ENCODE assay signal across 10 mouse cellular contexts in the genomic region with DNA sequence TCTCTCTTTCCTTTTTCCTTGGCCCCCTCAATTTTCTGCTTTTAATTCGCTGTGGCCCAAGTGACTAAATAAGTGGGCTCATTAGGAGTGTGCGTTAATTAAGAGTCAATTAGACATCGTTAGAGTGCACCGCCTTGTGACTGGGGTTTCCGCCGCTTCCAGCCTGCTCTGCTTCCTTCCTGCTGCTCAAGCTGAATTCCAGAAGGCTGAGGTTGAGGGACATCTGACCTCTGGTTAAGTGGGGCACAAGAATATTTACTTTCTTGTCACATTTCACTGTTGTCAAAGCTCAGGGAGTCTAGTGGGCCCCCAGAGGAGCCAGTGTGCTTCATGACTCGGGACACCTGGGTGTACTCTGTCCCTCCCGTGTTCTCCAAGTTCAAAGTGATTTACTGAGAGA.
DNase-seq lines count a peak whose midpoint lies in the region; ATAC-seq lines count a peak whose summit lies in the region.
"Had no signal": no experiment of that assay in that cellular context is flagged by ENCODE, and none has a peak within 500 bp of the region (broad histone marks: within the 10 kb centered on the region; RNA-seq: fewer than 3 reads in every experiment).

No protein-coding gene starts in this region.

- H3K4me3 ChIP-seq in heart, embryonic 13.5 days, result no peak overlapping the region
- H3K4me3 ChIP-seq: midbrain, embryonic 12.5 days had no signal

- ATAC-seq in heart, embryonic 13.5 days (ENCODE audit: extremely low read depth, insufficient number of reproducible peaks, low FRiP score, low TSS enrichment), result no peak

- peaks cover 47% of the 10 kb centered on the region for H3K4me1 ChIP-seq in heart, embryonic 13.5 days

- H3K27me3 ChIP-seq in heart, embryonic 13.5 days (replicated peaks), result no peaks in the 10 kb centered on the region
- H3K27me3 ChIP-seq: midbrain, embryonic 12.5 days had no signal

- no peak overlapping the region for H3K4me2 ChIP-seq in heart, embryonic 13.5 days
- H3K4me2 ChIP-seq: midbrain, embryonic 12.5 days had no signal

- no peaks in the 10 kb centered on the region for H3K9me3 ChIP-seq in heart, embryonic 13.5 days
- H3K9me3 ChIP-seq: midbrain, embryonic 12.5 days had no signal

- peak overlapping the region; percentile 26 for H3K27ac ChIP-seq in heart, embryonic 13.5 days (replicated peaks)

- no peak for DNase-seq in heart, postnatal 25 days (ENCODE audit: low spot score)
- peak; percentile 63 for DNase-seq in embryo, embryonic 11 days
- peak; percentile 22 for DNase-seq in kidney, adult 18-20 months
- peak; percentile 53 for DNase-seq in mesoderm, embryonic 11.5 days (ENCODE audit: low read depth, low spot score)
- no peak for DNase-seq in left cerebral cortex, postnatal 36 days (ENCODE audit: low spot score in 2 of 2)
- DNase-seq in neural tube, embryonic 10.5 days (ENCODE audit: extremely low spot score, low spot score), result no peak
- DNase-seq in cerebellum, adult 18-20 months, result no peak
- DNase-seq: gastrocnemius, postnatal 36 days had no signal

- H3K9ac ChIP-seq in heart, embryonic 13.5 days, result no peak overlapping the region
- H3K9ac ChIP-seq: midbrain, embryonic 12.5 days had no signal

- no peaks in the 10 kb centered on the region for H3K36me3 ChIP-seq in heart, embryonic 13.5 days
- H3K36me3 ChIP-seq: midbrain, embryonic 12.5 days had no signal

- 33% methylated on average over 8 of the region's 8 CpGs for WGBS in heart, embryonic 13.5 days

- intact Hi-C loops in heart, postnatal 25 days (cut with DNase I), result loop anchor here (5.0 kb wide), 2 partner anchors 60 to 190 kb away; no protein-coding TSS in a partner anchor
- intact Hi-C loops in left cerebral cortex, postnatal 36 days (cut with DNase I), result no loop called here

Comparison
In these comparisons a context has a peak if more than half of its experiments do, and no peak if none do; other contexts are left out.
1. DNase-seq: peak in embryo, embryonic 11 days (single experiment), kidney, adult 18-20 months (single experiment) and mesoderm, embryonic 11.5 days (single experiment); none in heart, postnatal 25 days (single experiment), left cerebral cortex, postnatal 36 days (0 of 2), neural tube, embryonic 10.5 days (single experiment) and cerebellum, adult 18-20 months (0 of 2).